Mouse (Mus musculus): ENCODE data around the gene Gm884.

Gene Gm884

DNA sequence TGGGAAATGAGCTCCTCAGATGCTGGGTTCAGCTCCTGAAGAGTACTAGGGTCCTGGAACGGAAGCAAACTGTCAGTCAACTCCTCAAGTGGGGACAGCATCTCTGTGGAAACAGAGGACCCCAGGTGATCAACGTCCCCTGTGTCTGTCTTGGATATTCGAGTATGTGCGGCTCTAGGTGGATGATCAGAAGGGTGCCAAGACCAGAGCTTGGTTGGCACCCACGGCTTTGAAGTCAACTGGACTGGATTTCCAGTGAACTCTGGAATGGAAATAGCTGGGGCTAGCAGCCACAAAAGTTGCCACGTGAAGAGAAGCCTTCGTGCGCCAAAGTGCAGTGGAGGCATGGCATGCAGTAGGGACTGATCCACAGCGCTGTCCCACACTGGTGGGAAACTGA, at the start of gene Gm884:
TSS of gene Gm884 (minus strand) at position 101 of the 400 bp plus-strand sequence.
- DNase-seq: no peak

DNA sequence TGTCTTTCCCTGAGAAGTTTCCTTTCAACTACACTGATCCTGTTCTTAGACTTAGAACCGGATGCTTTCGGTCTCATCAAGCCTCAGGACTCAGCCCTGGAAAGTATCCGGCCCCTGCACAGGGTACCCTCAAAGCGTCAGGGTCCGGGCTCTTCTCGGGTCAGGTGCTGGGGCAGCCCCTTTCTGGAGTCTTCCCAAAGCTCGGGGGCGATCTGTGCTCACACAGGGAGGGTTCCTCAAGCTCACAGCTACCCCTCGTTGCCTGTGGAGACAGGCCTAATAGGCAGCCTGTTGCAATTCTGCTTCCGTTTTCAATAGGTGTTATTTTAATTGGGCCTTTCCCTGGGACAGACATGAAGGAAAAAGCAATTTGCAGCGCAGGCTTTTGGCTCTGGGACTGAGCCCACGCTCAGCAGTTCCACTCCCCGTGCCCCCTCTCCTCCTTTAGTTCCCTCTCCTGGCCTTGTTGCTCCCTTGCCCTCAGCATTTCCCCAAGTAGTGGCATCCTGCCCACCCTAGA, 46.0 kb upstream of the Gm884 start:
- no peak for DNase-seq

DNA sequence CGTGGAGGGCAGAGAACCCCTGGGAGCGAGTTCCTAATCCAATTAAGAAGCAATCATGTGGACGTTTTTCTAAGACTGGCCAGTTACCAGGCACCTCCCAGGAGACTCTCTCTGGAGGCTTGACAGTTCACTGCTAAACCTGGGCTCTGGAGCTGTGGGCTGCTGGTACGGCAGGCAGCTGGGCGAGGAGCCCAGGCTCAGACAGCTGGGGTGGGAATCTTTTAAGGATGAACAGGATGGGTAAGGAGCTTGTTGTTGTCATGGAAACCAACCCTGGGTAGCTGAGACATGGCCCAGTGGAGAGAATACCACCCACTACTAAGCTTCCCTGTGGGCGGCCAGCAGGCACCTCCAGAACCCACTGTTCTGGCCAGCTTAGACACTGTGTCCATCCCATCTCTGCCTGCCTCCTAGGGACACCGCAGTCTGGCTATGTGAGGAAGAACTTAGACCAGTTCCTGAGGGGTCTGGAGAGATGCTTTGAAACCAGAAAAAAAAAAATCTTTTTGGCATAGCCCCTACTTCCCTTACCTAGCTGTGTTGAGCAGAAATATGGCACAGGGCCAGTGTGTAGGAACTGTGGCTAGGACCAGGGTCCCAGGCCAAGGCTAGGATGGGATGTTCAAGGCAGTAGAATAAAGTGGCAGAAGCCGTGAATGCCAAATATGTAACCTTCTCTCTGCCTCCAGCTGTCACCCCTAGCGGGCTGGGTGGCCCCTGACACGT, 45.4 kb upstream of the Gm884 start:
- DNase-seq: no peak

DNA sequence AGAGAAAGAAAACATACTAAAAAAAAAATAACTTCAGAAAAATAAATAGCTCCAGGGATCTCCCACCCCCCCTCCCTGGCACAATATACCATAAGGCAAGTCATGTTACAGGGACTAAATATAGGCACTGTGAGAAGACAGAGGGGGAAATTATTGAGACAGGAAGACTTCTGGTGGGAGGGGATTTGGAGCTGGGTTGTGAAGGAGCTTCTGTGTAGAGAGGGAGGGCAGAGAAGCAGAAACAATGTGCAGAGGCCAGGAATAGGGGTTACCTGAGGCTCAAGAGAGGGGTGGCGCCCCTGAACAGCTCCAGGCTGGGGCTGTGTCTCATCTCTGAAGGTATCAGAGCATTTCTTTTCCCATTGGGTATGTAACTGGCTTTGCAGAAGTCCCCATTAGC, 44.8 kb upstream of the Gm884 start:
- DNase-seq: no peak

DNA sequence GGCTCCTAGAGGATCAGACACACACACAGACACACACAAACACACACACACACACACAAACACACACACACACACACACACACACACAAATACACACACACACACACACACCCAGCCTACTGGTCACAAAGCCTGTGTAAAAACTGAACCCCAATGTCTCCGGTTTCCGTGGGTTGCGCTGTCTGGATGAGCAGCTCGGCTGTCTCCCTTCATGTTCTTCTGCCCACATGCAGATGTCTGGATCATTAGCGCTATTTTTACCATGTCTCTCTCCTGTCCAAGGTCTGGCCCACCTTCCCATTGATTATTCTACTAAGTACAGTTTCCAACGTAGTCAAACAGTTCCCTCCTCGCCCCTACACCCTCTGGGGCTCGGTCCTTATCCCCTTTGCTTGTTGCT, 42.2 kb upstream of the Gm884 start:
- DNase-seq: no peak

DNA sequence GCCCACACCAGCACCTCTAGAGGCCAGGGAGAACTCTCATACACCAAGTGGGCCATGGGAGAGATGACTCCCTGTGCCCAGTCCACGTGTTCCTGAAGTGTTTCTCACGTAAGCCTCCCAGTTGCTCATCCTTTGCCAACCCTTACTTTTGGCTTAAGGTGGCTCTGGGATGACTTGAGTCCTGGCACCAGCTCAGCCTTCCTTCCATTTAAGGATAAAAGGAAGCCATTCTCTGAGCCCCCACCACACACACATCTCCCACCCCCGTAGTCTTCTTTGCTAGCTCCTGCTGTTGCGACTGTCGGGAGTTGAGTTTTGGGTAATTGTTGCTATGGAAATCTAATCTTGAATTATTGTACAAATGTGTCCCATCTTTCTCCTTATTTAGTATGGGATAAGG, 41.6 kb upstream of the Gm884 start:
- no peak for DNase-seq

DNA sequence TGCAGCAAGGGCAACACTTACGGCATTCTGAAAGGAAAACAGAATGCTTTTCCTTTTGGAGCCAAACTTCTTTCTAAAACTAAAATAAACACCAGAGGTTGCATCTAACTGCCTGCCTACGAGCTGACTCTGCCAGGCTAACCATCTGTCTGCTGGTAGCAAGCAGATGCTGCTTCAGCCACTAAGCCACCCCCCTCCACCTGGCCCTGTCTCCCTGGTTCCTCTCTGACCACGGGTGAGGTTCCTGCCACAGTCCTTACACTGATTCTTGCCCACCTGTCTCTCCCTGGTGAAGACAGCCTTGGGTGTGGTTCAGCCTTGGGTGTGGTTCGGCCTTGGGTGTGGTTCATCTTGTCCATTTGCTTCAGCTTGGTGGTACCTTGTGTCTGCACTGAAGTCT, 40.9 kb upstream of the Gm884 start:
- DNase-seq: no peak

DNA sequence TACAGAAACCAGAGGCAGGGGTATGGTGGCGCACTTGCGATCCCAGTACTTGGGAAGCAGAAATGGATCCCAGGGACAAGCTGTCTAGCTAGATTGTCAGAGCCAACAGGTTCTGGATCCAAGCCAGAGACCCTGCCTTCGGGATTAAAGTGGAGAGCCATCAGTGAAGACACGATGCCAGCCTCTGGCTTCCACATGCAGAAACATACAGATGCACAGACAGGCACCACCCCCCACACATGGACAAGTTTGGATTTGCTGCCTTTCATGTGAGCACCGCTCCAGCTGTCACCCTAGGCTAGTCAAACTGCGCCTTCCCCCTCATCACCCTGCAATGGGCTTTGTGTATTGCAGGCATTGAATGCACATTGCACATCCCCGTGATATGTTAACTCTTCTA, 37.2 kb upstream of the Gm884 start:
- DNase-seq: no peak

DNA sequence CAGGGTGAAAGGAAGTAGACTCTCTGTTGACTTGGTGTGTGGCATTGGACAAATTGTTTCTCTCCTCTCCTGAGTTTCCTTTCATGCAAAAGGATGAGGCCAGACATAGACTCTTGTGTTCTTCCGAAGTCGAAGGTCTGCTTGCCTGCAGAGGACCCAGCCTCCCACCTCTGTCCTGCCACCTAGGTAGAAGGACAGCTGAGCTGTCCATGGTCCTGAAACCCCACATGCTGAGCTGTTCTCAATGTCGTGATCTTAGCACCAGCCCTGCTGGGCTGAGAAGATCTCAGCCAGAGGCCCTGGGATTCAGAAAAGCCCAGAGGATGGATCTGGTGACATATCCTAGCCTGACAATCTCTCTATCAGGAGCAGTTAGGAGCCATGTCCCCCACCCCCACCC, 35.6 kb upstream of the Gm884 start:
- peak; percentile 62 for DNase-seq

DNA sequence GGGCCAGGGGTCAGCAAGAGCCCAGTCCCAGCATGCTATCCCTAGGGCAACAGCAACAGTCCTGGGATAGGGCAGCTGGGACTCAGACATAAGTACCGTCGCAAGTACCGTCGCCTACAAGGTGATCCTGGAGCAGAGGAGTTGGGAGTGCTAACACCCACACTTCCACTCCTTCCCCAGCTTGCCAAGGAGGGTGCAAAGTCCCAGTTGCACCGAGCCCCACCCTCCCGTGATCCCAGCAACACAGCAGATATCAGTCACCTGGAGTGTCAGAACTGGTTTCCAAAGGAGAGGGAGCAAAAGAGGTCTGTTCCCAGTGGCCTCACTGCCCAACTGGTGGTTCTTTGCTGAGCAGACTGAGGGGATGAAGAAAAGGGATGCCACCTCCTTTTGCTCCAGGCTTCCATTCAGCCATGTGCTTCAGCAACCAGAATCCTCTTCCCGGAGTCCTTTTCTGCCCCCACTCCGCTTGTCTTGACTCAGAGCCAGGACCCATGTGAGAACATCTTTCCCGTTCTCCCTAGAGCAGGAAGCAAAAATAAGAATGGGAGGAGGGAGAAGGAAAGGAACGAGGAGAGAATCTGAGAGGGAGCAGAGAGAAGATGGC, 32.5 kb upstream of the Gm884 start:
- no peak for DNase-seq

DNA sequence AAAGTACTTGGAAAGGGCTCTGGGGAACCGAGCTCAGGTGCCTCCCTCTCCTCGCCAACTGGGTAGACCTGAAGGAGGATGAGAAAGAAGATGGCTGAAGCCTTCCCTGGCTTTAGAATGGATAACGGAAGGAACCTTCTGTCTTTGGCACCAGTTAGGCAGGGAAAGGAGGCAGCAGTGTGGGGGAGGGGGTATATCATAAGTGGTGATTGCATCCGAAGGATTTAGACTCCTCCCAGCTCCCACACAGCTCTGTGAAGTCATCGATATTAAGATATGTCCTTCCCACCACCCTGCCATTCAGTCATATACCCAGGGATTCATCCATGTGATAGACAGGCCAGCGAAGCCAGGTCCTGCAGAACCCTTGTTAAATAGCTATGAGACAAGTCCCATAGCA, 30.5 kb upstream of the Gm884 start:
- DNase-seq: no peak

DNA sequence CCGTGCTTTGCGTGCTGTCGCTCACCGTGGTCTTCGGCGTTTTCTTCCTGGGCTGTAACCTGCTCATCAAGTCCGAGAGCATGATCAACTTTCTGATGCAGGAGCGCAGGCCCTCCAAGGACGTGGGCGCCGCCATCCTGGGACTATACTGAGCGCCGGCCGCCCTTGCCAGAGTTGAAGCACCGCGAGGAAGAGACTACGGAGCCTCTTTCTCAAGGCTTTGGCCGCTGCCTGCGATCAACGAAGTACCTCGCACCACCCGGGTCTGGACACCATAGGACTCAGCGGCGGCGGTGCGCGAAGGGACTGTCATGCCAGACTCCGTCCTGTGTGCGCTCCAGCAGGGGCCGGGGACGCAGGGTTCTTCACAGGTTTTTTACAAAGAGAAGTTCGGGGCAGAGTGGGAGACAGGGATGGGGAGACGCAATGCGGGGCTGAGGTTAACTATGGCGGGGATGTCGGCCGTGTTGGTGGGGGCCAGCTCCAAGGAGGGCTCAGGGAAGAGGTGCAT, 29.1 kb upstream of the Gm884 start:
- DNase-seq: no peak

DNA sequence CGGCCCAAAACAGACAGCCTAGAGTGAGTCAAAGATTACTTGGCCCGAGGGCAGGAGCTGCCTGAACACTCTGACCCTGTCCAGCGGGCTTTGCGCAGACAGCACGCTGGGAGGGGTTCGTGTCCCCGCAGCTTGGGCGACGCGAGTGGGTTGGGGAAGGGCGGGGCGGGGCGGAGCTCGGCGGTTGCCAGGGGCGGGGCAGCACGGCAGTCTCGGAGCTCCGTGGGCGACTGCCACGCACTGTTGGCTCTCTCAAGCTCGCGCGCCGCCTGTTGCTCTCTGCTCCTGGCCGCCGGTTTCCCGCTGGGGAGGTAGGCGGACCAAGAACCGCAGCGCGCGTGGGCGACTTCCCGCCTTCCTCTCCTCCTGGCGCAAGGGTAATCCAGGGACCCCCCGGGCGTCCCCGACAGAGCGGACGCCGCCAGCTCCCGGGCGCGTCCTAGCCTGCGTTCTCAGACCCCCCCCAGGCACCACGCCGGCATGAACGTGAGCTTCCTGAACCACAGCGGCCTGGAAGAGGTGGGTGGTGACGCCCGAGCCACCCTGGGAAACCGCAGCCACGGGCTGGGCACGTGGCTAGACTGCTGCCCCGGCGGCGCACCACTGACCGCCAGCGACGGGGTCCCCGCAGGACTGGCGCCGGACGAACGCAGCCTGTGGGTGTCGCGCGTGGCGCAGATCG, 28.5 kb upstream of the Gm884 start, which contains the start of gene Rprml:
TSS of gene Rprml (plus strand) at position 270 of the 682 bp plus-strand sequence.
- no peak for DNase-seq

DNA sequence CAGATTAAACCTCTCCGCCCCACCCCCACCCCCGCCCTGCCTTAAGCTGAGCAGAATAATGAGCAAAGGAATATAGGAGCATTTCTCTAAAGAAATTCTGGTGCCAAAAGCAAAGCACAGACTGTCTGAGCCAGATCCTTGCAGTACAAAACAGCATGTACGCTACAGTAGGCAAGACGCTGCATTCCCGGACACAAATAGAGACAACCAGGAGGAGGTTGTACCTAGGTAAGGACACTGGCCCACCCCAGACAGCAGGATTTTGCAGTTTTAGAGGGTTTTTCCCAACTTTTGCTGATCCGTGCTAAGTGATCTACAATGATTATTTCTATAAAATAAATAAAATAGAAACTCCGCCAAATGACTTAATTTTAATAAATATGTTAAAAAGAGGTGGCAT, 27.7 kb upstream of the Gm884 start:
- no peak for DNase-seq

DNA sequence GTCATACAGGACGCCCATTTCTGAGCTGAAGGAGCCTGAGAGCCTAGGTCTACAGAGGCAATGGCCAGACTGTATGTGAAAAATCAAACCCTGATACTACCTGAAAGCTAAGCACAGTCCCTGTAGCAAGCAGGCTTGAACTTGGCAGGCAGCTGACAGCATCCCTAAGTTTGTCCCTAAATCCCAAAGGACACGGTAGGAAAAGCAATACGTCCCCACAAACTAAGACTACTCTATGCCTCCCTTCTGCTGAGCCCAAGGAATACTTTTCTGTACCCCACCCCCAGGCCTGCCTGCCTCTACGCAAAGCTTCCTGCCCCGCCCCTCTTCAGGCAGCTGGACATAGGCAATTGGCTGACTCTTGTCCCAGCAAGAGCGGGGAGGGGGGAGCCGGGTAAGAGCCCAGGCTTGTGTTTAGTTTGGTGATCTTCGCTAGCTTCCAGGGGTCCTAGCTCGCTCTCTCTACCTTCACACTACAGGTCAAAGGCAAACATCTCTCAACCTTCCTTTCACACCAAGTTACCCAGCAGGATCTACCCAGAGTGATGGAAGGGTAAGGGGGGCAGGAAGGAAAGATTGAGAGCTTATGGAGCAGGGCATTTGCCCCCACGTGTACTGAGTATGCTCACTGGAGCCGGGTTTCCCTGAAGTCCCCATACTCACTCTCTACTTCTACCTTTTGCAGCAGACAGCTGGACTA, 27.1 kb upstream of the Gm884 start:
- DNase-seq: peak; percentile 6

DNA sequence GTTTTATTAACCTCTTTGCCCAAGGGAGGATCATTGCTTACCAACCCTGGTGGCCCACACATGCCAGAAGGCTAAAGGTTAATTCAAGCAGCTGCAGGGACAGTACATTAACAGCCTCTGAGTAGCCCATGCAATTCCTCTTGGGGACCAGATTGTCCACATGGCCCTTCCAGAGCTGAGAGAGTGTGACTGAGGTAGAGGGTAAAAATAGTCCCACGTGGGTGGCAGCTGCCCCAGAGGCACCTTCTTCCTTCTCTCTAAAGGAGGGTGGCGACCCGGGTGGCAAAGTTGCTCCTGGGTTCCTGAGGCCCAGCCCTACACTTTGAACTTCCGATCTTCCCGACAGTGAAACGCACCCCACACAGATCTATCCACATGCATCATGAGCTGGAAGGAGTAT, 25.4 kb upstream of the Gm884 start:
- DNase-seq: no peak

DNA sequence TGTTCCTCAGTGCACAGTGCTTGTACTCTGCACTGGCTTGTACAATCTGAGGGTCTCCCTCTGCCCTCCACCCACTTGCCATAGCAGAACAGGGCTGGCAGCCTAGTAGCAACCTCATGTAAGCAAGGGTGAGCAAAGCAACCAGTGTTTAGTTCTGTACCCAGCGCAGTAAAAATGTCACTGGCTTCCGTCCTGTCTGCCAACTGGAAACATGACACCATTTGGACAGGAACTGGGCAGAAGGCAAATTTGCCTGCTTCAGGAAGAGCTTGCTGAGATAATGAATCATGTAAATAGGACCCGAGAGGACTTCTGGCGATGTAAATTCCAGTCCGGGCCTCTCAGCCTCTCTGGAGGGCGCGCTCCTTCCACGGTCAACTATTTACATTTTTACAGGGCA, 24.8 kb upstream of the Gm884 start:
- DNase-seq: no peak

DNA sequence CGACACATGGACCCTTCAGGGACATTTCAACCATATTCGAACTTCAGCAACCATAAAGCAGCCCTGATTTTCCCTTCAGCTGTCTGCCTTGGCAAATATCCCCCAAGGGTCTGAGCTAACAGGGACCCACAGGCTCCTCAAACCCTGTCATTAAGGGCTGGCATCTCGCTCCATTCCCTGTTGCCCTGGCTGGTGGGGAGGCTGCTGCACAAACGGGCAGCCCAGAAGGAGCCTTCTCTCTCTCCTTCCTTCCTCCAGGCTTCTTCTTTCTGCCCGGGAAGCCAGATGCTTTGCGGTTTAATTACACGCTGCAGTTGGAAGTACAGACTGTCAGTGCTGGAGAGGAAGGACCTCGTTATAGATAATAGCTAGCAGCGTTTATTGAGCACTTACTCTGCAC, 22.3 kb upstream of the Gm884 start:
- no peak for DNase-seq

DNA sequence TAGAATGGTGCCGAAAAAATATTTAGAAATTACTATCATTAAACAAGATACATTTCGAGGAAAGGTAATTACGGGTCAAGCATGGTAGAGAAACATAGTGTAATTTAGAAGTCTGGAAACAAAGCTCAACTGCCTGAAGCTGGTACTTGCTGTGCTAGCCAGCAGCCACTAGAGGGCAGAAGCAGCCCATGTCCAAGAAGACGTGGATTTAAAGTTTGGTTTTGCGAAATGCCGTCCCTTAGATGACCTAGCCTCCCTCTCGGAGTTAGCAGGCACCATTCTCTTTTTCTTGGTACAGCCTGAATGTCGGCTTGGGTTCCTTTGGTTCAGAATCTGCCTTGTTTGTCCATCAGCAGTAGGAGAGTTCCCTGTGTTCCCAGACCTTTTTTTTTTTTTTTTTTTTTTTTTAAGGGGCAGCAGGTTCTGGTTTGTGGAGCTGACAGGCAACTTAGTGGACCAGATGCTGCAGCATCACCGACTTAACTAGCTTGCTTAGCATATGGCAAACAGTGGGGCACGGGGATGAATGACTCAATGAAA, 18.5 kb upstream of the Gm884 start:
- DNase-seq: peak; percentile 66

DNA sequence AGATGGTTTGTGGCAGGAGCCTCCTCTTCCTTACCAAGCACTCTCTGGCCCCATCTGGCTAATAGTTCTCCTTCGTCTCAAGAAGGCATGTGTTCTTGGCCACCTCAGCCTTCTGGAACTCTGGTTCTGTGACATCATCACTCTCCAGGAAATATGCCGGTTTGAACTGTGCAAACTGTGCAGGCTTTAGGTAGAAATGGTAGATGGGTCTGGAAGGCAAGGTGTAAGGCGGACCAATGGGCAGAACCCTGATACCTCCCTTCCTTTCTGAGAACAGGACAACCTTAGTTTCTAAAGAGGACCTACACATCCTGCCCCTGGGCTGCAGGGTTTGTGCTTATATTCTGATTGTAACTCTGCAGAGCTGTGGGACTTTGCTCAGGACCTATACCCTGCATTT, 17.9 kb upstream of the Gm884 start, which contains the start of gene Lyzl6:
TSS of gene Lyzl6 (minus strand) at position 101 of the 400 bp plus-strand sequence.
- no peak for DNase-seq

DNA sequence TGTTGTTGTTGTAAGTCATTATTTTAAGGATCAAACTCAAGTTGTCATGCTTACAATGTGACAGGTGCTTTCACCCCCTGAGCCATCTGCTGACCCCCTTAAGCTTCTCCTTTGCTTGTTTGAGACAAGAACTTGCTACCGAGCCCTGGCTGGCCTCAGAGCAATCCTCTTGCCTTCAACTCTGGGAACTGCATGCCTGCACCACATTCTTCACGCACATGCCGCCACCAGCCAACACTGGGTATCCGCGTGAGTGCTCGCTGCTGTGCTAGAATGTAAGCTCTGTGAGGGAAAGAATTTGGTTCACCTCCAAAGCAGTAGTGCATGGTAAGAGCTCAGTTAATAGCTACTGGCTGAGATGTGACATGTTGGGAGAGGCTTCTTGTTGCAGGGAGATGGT, 15.3 kb upstream of the Gm884 start:
- DNase-seq: no peak

DNA sequence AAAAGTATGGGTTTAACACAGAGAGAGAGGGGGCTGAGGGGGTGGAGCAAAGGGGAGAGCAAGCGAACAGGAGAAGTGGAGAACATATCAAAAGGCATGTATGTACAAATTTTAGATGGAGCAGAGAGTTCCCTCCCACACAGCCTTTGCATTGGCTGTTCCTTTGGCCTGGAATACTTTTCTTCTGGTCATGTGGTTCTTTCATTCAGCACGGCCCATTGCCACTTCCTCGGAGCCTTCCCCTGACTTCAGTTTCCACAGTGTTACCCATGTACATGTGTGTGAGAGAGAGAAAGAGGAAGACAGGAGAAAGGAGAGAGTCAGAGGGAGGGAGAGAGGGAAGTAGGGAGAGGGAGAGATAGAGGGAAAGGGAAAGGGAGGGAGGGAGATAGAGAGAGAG, 14.5 kb upstream of the Gm884 start:
- DNase-seq: no peak

DNA sequence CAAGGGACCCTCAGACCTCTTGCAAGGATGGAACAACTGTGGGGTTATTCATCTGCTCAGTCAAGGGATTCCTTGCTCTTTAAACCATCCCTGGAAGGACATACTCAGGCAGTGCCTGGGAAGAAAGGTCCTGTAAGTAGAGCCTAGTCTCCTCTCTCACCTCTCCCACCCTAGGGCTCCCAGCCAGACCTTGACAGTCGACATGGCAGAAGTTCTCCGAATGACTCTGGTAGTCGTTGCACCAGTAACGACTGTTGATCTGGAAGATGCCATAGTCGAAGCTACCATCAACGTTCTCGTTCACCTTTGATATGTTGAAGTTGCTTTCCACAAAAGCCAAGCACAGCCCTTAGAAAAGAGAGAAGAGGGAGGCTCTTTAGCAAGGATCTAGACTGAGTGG, 13.9 kb upstream of the Gm884 start:
- no peak for DNase-seq

Measured in lung, postnatal 14 days (tissue).